Mouse (Mus musculus) limb, embryonic 14.5 days (tissue): Measurements from ENCODE around the gene Ebf1. TPM values are rescaled to one million over a fixed set of nuclear protein-coding genes. Genes with fewer than 3 reads are reported as not detected.

Experiments used
- ATAC-seq: fragments of 200-750 bp; cut with Nextera tagmentation; 2 replicates; pipeline ENCODE4 v1.8.0; 2017; ENCODE audit warnings: low read depth, moderate number of reproducible peaks, moderate TSS enrichment; ENCODE audit not compliant: low FRiP score
- DNase-seq: peaks from one replicate; pipeline ENCODE4 v3.0.0-alpha.2; 2015; ENCODE audit warnings: low spot score
- H3K27ac ChIP-seq: fragments of 300-500 bp; sonication (generic); replicated peaks from 2 replicates; pipeline ENCODE4 v1.5.1; 2014; ENCODE audit warnings: low read depth, mild to moderate bottlenecking, low read length, moderate library complexity, mixed read lengths
- H3K27me3 ChIP-seq: fragments of 300-500 bp; sonication (generic); 2 replicates; pipeline ENCODE4 v1.6.1; 2014; ENCODE audit warnings: low read length, mixed read lengths; ENCODE audit not compliant: control insufficient read depth, insufficient read depth
- H3K36me3 ChIP-seq: fragments of 300-500 bp; sonication (generic); 2 replicates; pipeline ENCODE4 v1.6.1; 2014; ENCODE audit warnings: mild to moderate bottlenecking, low read length, moderate library complexity, mixed read lengths; ENCODE audit not compliant: control insufficient read depth, insufficient read depth
- H3K4me1 ChIP-seq: fragments of 300-500 bp; sonication (generic); 2 replicates; pipeline ENCODE4 v1.6.1; 2014; ENCODE audit warnings: antibody characterized with exemption, low read length, mixed read lengths; ENCODE audit not compliant: control insufficient read depth, insufficient read depth
- H3K4me2 ChIP-seq: fragments of 300-500 bp; sonication (generic); replicated peaks from 2 replicates; pipeline ENCODE4 v1.6.1; 2014; ENCODE audit warnings: low read depth, mild to moderate bottlenecking, low read length, moderate library complexity; ENCODE audit not compliant: severe bottlenecking
- H3K4me3 ChIP-seq: fragments of 300-500 bp; sonication (generic); replicated peaks from 2 replicates; pipeline ENCODE4 v1.5.1; 2014; ENCODE audit warnings: low read length
- H3K9ac ChIP-seq: fragments of 300-500 bp; sonication (generic); 2 replicates; pipeline ENCODE4 v1.6.1; 2014; ENCODE audit warnings: mild to moderate bottlenecking, low read depth, low read length, moderate library complexity; ENCODE audit not compliant: severe bottlenecking
- H3K9me3 ChIP-seq: fragments of 300-500 bp; sonication (generic); 2 replicates; pipeline ENCODE4 v1.6.1; 2016; ENCODE audit warnings: low read length; ENCODE audit not compliant: control insufficient read depth
- POLR2A ChIP-seq: fragments of 200-500 bp; IDR thresholded peaks from 2 replicates; pipeline ENCODE4 v1.8.0; 2012; ENCODE audit warnings: inconsistent platforms, mild to moderate bottlenecking, moderate library complexity, borderline replicate concordance; ENCODE audit not compliant: insufficient read depth, insufficient read length; ENCODE audit errors: extremely low read depth
- WGBS: fragments of 180-500 bp; shearing (Covaris S2); extraction: QIAGEN DNeasy Blood & Tissue Kit; methylation state at CpG from one replicate; pipeline ENCODE4 v1.1.7; 2014; 5-methylcytosine and 5-hydroxymethylcytosine counted together
- polyA plus RNA-seq, 2 experiments: library from polyadenylated mRNA; depleted of rRNA in 1 of 2; stranded (reverse) in 1 of 2; unstranded in 1 of 2; fragments of >200 nt; fragmentation: Nextera tagmentation in 1 of 2; extraction: Ambion mirVana in 1 of 2; gene quantifications; 2 replicates each; pipeline versions ENCODE4 v1.2.1 to v1.2.3; 2012 to 2014

Gene Ebf1
- polyA plus RNA-seq, 2 experiments: 42.9 to 71.4 TPM

DNA sequence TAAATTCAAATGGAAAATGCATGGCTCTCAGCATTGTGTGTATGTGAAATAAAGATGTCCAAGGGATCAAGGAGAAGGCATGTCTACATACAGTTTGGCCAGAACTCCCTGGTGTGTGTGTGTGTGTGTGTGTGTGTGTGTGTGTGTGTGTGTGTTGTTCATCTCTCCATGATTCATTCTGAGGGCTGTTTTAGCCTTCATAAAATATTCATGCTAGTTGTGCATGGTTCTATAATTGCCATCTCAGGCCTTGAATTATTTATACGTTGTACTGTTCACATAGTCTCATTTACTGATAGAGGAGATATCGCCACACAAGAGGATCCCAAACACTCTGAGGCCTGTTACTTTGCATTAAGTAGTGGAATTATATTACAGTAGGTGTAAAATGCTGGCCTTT, 220.5 kb downstream of the Ebf1 start:
- Histone ChIP-seq H3K4me2 (no peak overlapping the region), H3K4me1 (peaks cover 24% of the 10 kb centered on the region), H3K9ac (no peak overlapping the region), H3K9me3 (no peaks in the 10 kb centered on the region), H3K27me3 (no peaks in the 10 kb centered on the region), H3K4me3 (no peak overlapping the region), H3K27ac (no peak overlapping the region), H3K36me3 (no peaks in the 10 kb centered on the region)
- WGBS: 95% methylated on average over 2 of the region's 2 CpGs
- DNase-seq (no peak), ATAC-seq (no peak)
- no peak for TF ChIP-seq POLR2A

GRCm38 (mm10) chr11:44841127-44842056, 224.3 kb downstream of the Ebf1 start:
- no peaks in the 10 kb centered on the region for H3K9me3 ChIP-seq
- 45% methylated on average over 14 of the region's 14 CpGs for WGBS
- H3K27ac ChIP-seq: no peak overlapping the region
- DNase-seq: no peak
- H3K4me3 ChIP-seq: no peak overlapping the region
- no peak overlapping the region for H3K4me2 ChIP-seq
- no peak for TF ChIP-seq POLR2A
- ATAC-seq: no peak
- H3K27me3 ChIP-seq: no peaks in the 10 kb centered on the region
- no peaks in the 10 kb centered on the region for H3K36me3 ChIP-seq
- H3K9ac ChIP-seq: no peak overlapping the region
- peaks cover 17% of the 10 kb centered on the region for H3K4me1 ChIP-seq

- no peak for DNase-seq
- H3K27me3 ChIP-seq: no peaks in the 10 kb centered on the region
- H3K4me3 ChIP-seq: no peak overlapping the region
- WGBS: 83% methylated on average over 3 of the region's 3 CpGs
- 0 out of 2 replicates have a peak, but pooled peaks cover 2% of the 10 kb centered on the region for H3K4me1 ChIP-seq
- no peak for TF ChIP-seq POLR2A
- no peak overlapping the region for H3K27ac ChIP-seq
- H3K36me3 ChIP-seq: no peaks in the 10 kb centered on the region
- H3K9me3 ChIP-seq: no peaks in the 10 kb centered on the region
- no peak overlapping the region for H3K9ac ChIP-seq
- H3K4me2 ChIP-seq: no peak overlapping the region
- ATAC-seq: no peak
These were observed 234.8 kb downstream of the Ebf1 start for GRCm38 (mm10) chr11:44851874-44852273.

- Histone ChIP-seq H3K4me2 (no peak overlapping the region), H3K4me3 (no peak overlapping the region), H3K9ac (no peak overlapping the region), H3K27me3 (no peaks in the 10 kb centered on the region), H3K9me3 (no peaks in the 10 kb centered on the region), H3K36me3 (no peaks in the 10 kb centered on the region), H3K4me1 (0 out of 2 replicates have a peak, but pooled peaks cover 2% of the 10 kb centered on the region), H3K27ac (no peak overlapping the region)
- no peak for TF ChIP-seq POLR2A
- WGBS: 88% methylated on average over 10 of the region's 10 CpGs
- ATAC-seq (no peak), DNase-seq (no peak)
These were observed 235.8 kb downstream of the Ebf1 start for GRCm38 (mm10) chr11:44852921-44853320.

- TF ChIP-seq POLR2A: no peak
- Histone ChIP-seq H3K4me2 (no peak overlapping the region), H3K27me3 (no peaks in the 10 kb centered on the region), H3K27ac (no peak overlapping the region), H3K4me1 (0 out of 2 replicates have a peak, but pooled peaks cover 2% of the 10 kb centered on the region), H3K4me3 (no peak overlapping the region), H3K36me3 (no peaks in the 10 kb centered on the region), H3K9ac (no peak overlapping the region), H3K9me3 (no peaks in the 10 kb centered on the region)
- 82% methylated on average over 7 of the region's 7 CpGs for WGBS
- DNase-seq: no peak
- ATAC-seq: no peak
These were observed 237.4 kb downstream of the Ebf1 start for GRCm38 (mm10) chr11:44854496-44854895.
